Mouse (Mus musculus) bone marrow, adult 2 months (tissue): ENCODE measurements at regions not wholly inside any gene's neighbourhood (a gene's known extent, or its start where the extent isn't known, plus 50 kb on each side); places are given as distances from the start of the nearest gene placed in this dataset.

ENCODE experiments used
- H3K27ac ChIP-seq: fragments of 200-500 bp; 2 replicates; pipeline ENCODE4 v1.5.1; 2012; ENCODE audit warnings: low read depth, mild to moderate bottlenecking, control low read depth, inconsistent platforms, low read length; ENCODE audit not compliant: control insufficient read depth, poor library complexity, insufficient read depth
- H3K4me1 ChIP-seq: fragments of 200-500 bp; 2 replicates; pipeline ENCODE4 v1.6.1; 2011; ENCODE audit warnings: low read length; ENCODE audit not compliant: control insufficient read depth, insufficient read depth
- H3K4me3 ChIP-seq: fragments of 200-500 bp; replicated peaks from 2 replicates; pipeline ENCODE3; 2011; ENCODE audit warnings: mild to moderate bottlenecking, low read depth, low read length, control low read depth; ENCODE audit not compliant: control insufficient read depth
- CTCF ChIP-seq: fragments of 200-500 bp; IDR thresholded peaks from 2 replicates; pipeline ENCODE4 v1.5.1; 2011; ENCODE audit warnings: low read length, control low read depth; ENCODE audit not compliant: control insufficient read depth, insufficient read depth
- POLR2A ChIP-seq: fragments of 200-500 bp; IDR thresholded peaks from 2 replicates; pipeline ENCODE4 v1.6.1; 2011; ENCODE audit warnings: low read depth, mild to moderate bottlenecking, control low read depth, low read length, borderline replicate concordance; ENCODE audit not compliant: control insufficient read depth
- WGBS: fragments of 180-500 bp; shearing (Covaris S2); methylation state at CpG from one replicate; pipeline ENCODE4 v1.1.7; 2018; 5-methylcytosine and 5-hydroxymethylcytosine counted together

- TF ChIP-seq CTCF (no peak), POLR2A (no peak)
- Histone ChIP-seq H3K4me1 (no peaks in the 10 kb centered on the region), H3K27ac (no peak overlapping the region), H3K4me3 (no peak overlapping the region)
- 34% methylated on average over 3 of the region's 3 CpGs for WGBS
Measured at GRCm38 (mm10) chr6:121524613-121524970, 51.1 kb upstream of the Iqsec3 start.

- TF ChIP-seq POLR2A, result no peak
- TF ChIP-seq CTCF, result no peak
- Histone ChIP-seq H3K27ac (no peak overlapping the region), H3K4me3 (no peak overlapping the region), H3K4me1 (no peaks in the 10 kb centered on the region)
- WGBS, result 69% methylated on average over 11 of the region's 11 CpGs
Measured at GRCm38 (mm10) chr6:121523882-121524612, 50.6 kb upstream of the Iqsec3 start.
